Mouse (Mus musculus): ENCODE data around the gene Slc35g2. TPM values are rescaled to one million over a fixed set of nuclear protein-coding genes. Genes with fewer than 3 reads are reported as not detected.

Gene Slc35g2
- polyA plus RNA-seq, 1 experiment from 2014 or later, result 9.7 TPM

DNA sequence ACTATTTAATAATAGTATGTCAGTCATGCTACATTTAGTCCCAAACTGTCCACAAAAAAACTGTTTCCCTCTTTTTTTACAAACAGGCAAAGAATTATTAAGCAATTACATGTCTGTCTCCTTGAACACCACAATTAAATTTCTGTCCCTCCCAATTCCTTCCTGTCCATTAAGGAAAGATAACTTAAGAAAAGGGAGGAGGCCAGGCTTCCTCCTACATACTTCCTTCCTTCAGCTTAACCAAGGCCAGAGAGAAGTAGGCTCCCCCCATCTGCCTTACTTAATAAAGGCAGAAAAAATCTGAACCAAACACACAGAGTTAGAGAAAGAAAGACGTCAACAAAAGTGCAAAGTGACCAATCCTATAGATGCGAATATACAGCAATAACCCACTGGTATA lies 63.3 kb downstream of the Slc35g2 start:
- H3K27ac ChIP-seq (ENCODE audit: low read length), result no peak overlapping the region; the same call in 1 of the 2 replicates
- WGBS, result 84% methylated on average over 2 of the region's 2 CpGs
- no peak overlapping the region for H3K9ac ChIP-seq (ENCODE audit: low read length)
- H3K27me3 ChIP-seq (ENCODE audit: control insufficient read depth, insufficient read depth, low read depth, low read length), result no peaks in the 10 kb centered on the region
- no peaks in the 10 kb centered on the region for H3K9me3 ChIP-seq (ENCODE audit: control insufficient read depth, low read length)
- 0 out of 2 replicates have a peak, but pooled peaks have one; percentile 51 for ATAC-seq (ENCODE audit: low read depth)
- H3K4me3 ChIP-seq (ENCODE audit: low read length), result no peak overlapping the region
- H3K4me2 ChIP-seq (ENCODE audit: low read depth, low read length), result no peak overlapping the region
- no peaks in the 10 kb centered on the region for H3K36me3 ChIP-seq (ENCODE audit: control insufficient read depth, insufficient read depth, low read length)
- no peaks in the 10 kb centered on the region for H3K4me1 ChIP-seq (replicated peaks; ENCODE audit: control insufficient read depth, insufficient read depth, low read length)

- Histone ChIP-seq H3K4me3 (ENCODE audit: low read length) (no peak overlapping the region), H3K27ac (ENCODE audit: low read length) (no peak overlapping the region), H3K4me2 (ENCODE audit: low read depth, low read length) (no peak overlapping the region), H3K4me1 (replicated peaks; ENCODE audit: control insufficient read depth, insufficient read depth, low read length) (no peaks in the 10 kb centered on the region), H3K36me3 (ENCODE audit: control insufficient read depth, insufficient read depth, low read length) (no peaks in the 10 kb centered on the region; the same call in 1 of the 2 replicates), H3K27me3 (ENCODE audit: control insufficient read depth, insufficient read depth, low read depth, low read length) (no peaks in the 10 kb centered on the region), H3K9ac (ENCODE audit: low read length) (no peak overlapping the region), H3K9me3 (ENCODE audit: control insufficient read depth, low read length) (no peaks in the 10 kb centered on the region)
- peak; percentile 51; the same call in 1 of the 2 replicates for ATAC-seq (ENCODE audit: low read depth)
- WGBS, result 25% methylated on average over 2 of the region's 2 CpGs
These were observed 64.2 kb downstream of the Slc35g2 start for GRCm38 (mm10) chr9:100506652-100507051.

DNA sequence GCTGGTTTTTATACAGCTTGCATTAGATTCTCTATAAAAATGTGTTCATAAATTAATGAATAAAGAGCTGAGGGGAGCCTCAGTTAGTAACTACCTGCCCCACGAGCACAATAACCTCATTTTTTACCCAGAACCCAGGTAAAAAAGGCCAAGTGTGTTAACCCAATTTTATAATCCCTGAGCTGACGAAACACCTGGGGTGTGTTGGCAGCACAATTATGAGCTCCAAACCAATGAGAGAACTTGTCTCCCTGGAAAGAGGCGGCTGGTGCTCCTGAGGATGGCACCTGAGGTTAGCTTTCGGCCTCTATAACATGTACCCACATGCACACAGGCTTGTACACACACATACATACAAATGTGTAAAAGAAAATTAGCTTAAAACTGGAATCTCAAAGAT lies 65.4 kb downstream of the Slc35g2 start:
- Histone ChIP-seq H3K36me3 (ENCODE audit: control insufficient read depth, insufficient read depth, low read length) (peaks cover 3% of the 10 kb centered on the region), H3K27ac (ENCODE audit: low read length) (no peak overlapping the region), H3K4me3 (ENCODE audit: low read length) (peak overlapping the region; percentile 13; the same call in 1 of the 2 replicates), H3K4me1 (replicated peaks; ENCODE audit: control insufficient read depth, insufficient read depth, low read length) (no peaks in the 10 kb centered on the region), H3K9ac (ENCODE audit: low read length) (no peak overlapping the region), H3K27me3 (ENCODE audit: control insufficient read depth, insufficient read depth, low read depth, low read length) (no peaks in the 10 kb centered on the region), H3K9me3 (ENCODE audit: control insufficient read depth, low read length) (no peaks in the 10 kb centered on the region), H3K4me2 (ENCODE audit: low read depth, low read length) (peak overlapping the region; percentile 29)
- WGBS, result 80% methylated on average over 4 of the region's 4 CpGs
- no peak for ATAC-seq (ENCODE audit: low read depth)

Other genes starting within 250 kb of the Slc35g2 start
- 1.5 TPM in 2 replicates for gene Il20rb, start 84.3 kb downstream of the Slc35g2 start, polyA plus RNA-seq (2015; fragmentation: Nextera tagmentation; extraction: Ambion mirVana)
- 87.8 and 88.3 TPM in 2 replicates for gene Nck1, start 25.0 kb downstream of the Slc35g2 start, polyA plus RNA-seq (2015; fragmentation: Nextera tagmentation; extraction: Ambion mirVana)
- 39.1 and 40.0 TPM in 2 replicates for gene Stag1, start 26.7 kb upstream of the Slc35g2 start, polyA plus RNA-seq (2015; fragmentation: Nextera tagmentation; extraction: Ambion mirVana)